Mouse (Mus musculus) urinary bladder, postnatal 4 days (tissue): Measurements from ENCODE around the gene Il9r.
A peak's percentile ranks its signal among the peaks of the same experiment; 100 is the strongest.

Experiments
- DNase-seq, 2 experiments: peaks; one replicate each; pipeline ENCODE4 v3.0.0; 2021 to 2022; ENCODE audit warnings: low spot score in 2 of 2

The Il9r gene

DNA sequence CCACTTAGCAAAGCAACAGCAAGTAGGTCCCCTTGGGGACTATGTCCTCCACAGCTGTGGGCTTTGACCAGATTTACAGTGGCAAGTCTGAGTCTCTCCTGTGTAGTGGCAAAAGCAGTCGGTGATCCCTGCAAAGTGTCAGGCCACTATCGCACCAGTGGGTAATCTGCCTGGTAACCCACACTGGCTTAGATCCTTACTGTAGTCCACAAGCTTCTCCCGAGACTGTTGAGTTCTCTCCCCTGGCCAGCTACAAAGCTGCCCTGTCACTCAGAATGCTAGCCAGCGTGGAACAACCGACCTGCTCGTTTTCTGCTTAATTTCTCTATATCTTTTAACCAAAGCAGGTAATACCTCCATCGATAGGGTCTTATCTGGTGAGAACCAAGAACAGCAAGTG lies 39.7 kb downstream of the Il9r start:
- DNase-seq: no peak

DNA sequence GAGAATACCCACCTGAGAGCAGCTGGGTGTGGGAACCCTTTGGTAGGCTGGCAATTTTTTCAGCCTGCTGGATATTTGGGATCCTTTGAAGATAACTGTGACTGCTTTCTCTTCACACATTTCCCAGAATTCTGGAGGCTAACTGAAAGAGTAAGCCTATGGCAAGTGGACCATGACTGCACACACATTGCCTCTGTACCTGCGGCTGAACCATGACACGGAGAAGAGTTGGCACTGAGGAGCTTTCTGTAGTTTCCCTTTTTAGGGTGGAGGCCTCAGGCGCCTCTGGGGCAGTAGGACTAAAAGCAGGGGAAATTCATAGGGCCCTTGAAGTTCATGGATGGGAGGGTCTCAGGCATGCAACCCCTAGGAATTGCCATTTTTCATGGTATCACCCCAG lies 40.9 kb downstream of the Il9r start:
- DNase-seq: no peak

GRCm38 (mm10) chr11:32157791-32158594 lies 42.1 kb downstream of the Il9r start:
- DNase-seq: peak in 1 of 2 experiments; percentile 57

DNA sequence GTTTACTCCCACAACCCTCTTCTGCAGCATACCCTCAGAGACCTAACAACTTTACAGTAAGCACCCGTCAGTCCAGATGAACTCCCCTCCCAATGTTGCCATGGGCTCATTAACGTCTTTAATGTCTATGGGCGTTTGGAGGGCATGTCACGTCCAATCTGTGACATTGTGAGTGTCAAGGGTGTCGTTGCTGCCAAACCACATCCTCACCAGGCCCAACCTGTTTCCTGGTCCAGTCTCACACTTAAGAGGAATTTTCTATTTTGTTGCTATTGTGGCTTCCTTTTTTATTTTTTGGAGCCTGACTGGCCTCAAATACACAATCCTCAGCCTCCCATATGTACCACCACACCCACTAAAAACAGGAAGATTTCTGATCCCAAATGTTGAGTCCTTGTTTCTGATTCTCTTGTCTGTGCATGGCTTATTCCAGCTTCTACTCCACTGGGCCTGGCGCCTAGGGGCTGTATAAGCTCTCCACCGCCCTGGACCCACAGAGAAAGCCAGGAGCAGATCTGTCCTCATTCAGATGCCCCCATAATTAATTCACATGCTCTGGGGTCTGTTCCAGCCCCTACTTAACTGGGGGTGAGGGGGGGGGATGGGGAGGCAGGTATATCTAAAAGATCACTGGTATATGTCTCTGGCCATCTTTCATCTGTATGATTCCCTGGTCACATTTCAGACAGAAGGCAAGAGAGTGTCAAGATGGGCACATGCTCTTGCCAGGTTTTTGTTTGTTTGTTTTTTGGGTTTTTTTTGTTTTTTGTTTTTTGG lies 43.0 kb downstream of the Il9r start:
- DNase-seq: peak in 1 of 2 experiments; percentile 23

- DNase-seq: no peak
Measured at GRCm38 (mm10) chr11:32153216-32153615, 46.9 kb downstream of the Il9r start.

DNA sequence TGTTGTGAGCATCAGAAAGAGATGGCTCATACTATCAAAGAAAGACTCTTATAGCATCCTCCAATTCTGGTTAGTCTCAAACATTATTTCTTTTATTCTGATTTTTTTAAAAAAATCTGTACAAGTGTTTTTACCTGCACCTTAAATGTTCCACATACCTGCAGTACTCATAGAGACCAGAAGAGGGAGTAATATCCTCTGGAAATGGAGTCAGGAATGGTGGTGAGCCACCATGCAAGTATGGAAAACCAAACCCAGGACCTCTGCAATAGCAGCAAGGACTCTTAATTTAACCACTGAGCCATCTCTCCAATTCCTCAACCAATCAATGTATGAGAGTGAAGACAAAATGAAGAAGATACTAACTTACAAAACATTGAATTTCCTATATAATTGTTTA lies 47.3 kb downstream of the Il9r start:
- no peak for DNase-seq

- no peak for DNase-seq
Measured at GRCm38 (mm10) chr11:32151243-32151642, 48.8 kb downstream of the Il9r start.

- no peak for DNase-seq
Measured at GRCm38 (mm10) chr11:32149605-32150004, 50.5 kb downstream of the Il9r start.

- no peak for DNase-seq
Measured at GRCm38 (mm10) chr11:32142771-32143170, 57.3 kb downstream of the Il9r start.

GRCm38 (mm10) chr11:32141627-32142586 lies 58.2 kb downstream of the Il9r start:
- no peak for DNase-seq

- peak in 1 of 2 experiments; percentile 69 for DNase-seq
Measured at GRCm38 (mm10) chr11:32141034-32141433, 59.0 kb downstream of the Il9r start.

GRCm38 (mm10) chr11:32139528-32139961 lies 60.5 kb downstream of the Il9r start:
- DNase-seq: no peak

DNA sequence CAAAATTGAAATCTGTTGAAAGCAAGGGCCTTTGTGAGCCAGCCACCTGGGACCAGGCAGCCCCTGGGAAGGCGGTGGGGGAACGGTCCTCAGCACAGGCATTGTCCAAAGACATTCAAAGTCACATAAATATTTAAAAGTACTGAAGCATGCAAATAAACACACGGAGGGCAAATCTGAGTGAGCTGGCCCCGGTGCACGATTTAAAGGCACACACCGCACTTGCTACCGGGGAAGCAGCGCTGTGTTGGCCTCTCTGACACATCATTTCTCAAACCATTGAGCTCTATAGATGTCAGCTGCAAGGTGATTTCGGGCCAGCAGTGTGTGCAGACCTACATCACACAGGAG lies 61.5 kb downstream of the Il9r start:
- DNase-seq: no peak

- no peak for DNase-seq
Measured at GRCm38 (mm10) chr11:32137719-32138613, 62.1 kb downstream of the Il9r start.
